Mouse (Mus musculus) liver, adult 2 months (tissue): Measurements from ENCODE around the gene Zkscan1. TPM values are rescaled to one million over a fixed set of nuclear protein-coding genes. Genes with fewer than 3 reads are reported as not detected.

ENCODE experiments used
- DNase-seq: peaks from one replicate; pipeline ENCODE4 v3.0.0-alpha.2; 2011; ENCODE audit warnings: low read depth, low spot score; ENCODE audit errors: extremely low read depth
- H3K27ac ChIP-seq: fragments of 200-500 bp; replicated peaks from 2 replicates; pipeline ENCODE4 v1.5.1; 2012; ENCODE audit warnings: low read depth, mild to moderate bottlenecking, control low read depth, inconsistent platforms, low read length; ENCODE audit not compliant: insufficient read depth
- H3K27me3 ChIP-seq: fragments of 200-500 bp; 2 replicates; pipeline ENCODE4 v1.6.1; 2012; ENCODE audit warnings: mild to moderate bottlenecking, moderate library complexity, low read length, inconsistent platforms; ENCODE audit not compliant: control insufficient read depth, insufficient read depth
- H3K36me3 ChIP-seq: fragments of 200-500 bp; 2 replicates; pipeline ENCODE4 v1.6.1; 2012; ENCODE audit warnings: low read length, inconsistent platforms; ENCODE audit not compliant: control insufficient read depth, insufficient read depth
- H3K4me1 ChIP-seq: fragments of 200-500 bp; 2 replicates; pipeline ENCODE4 v1.6.1; 2011; ENCODE audit warnings: low read length; ENCODE audit not compliant: control insufficient read depth, insufficient read depth
- H3K4me3 ChIP-seq: fragments of 200-500 bp; 2 replicates; pipeline ENCODE4 v1.5.1; 2011; ENCODE audit warnings: low read depth, mild to moderate bottlenecking, control low read depth, low read length, moderate library complexity; ENCODE audit not compliant: insufficient read depth
- H3K79me2 ChIP-seq: fragments of 200-500 bp; 2 replicates; pipeline ENCODE4 v1.6.1; 2012; ENCODE audit warnings: inconsistent platforms, mild to moderate bottlenecking, low read length, moderate library complexity; ENCODE audit not compliant: control insufficient read depth, insufficient read depth
- H3K9ac ChIP-seq: fragments of 200-500 bp; 2 replicates; pipeline ENCODE4 v1.6.1; 2012; ENCODE audit warnings: low read depth, mild to moderate bottlenecking, control low read depth, inconsistent platforms, low read length
- CTCF ChIP-seq: fragments of 200-500 bp; IDR thresholded peaks from 2 replicates; pipeline ENCODE4 v1.5.1; 2011; ENCODE audit warnings: low read depth, low read length, control low read depth
- POLR2A ChIP-seq: fragments of 200-500 bp; IDR thresholded peaks from 2 replicates; pipeline ENCODE4 v1.6.1; 2011; ENCODE audit warnings: low read length, control low read depth; ENCODE audit not compliant: insufficient read depth; ENCODE audit errors: extremely low read depth
- WGBS: fragments of 180-500 bp; shearing (Covaris S2); methylation state at CpG from one replicate; pipeline ENCODE4 v1.1.7; 2018; 5-methylcytosine and 5-hydroxymethylcytosine counted together
- polyA plus RNA-seq: library from polyadenylated mRNA; depleted of rRNA; stranded (reverse); fragments of >200 nt; gene quantifications from 2 replicates; pipeline ENCODE4 v1.2.3, GENCODE M21; 2012
- total RNA-seq: library from RNA; depleted of rRNA; stranded (reverse); fragments of >200 nt; gene quantifications from 2 replicates; pipeline ENCODE4 v1.2.3, GENCODE M21; 2014

Zkscan1 gene
- total and polyA plus RNA-seq, 2 experiments: 3.1 to 24.3 TPM

DNA sequence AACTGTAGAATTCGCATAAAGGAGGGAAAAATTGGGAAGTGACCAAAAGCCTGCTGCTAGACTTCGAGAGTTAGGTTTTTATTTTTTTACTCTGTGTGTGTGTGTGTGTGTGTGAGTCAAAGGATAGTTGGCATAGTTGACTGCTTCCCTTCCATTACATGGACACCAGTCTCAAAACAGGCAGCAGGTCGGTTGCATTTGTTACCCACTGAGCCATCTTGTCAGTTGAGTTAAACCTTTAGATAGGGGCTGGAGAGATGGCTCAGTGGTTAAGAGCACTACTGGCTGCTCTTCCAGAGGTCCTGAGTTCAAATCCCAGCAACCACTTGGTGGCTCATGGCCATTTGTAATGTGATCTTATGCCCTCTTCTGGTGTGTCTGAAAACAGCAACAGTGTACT lies 33.2 kb downstream of the Zkscan1 start:
- no peak for TF ChIP-seq POLR2A
- TF ChIP-seq CTCF: no peak
- WGBS: 39% methylated on average over 3 of the region's 3 CpGs
- no peaks in the 10 kb centered on the region; the same call in 1 of the 2 replicates for H3K79me2 ChIP-seq
- no peak for DNase-seq
- H3K4me3 ChIP-seq: no peak overlapping the region; the same call in 1 of the 2 replicates
- peaks cover 11% of the 10 kb centered on the region for H3K4me1 ChIP-seq
- peaks cover 4% of the 10 kb centered on the region for H3K36me3 ChIP-seq
- no peak overlapping the region for H3K9ac ChIP-seq
- no peaks in the 10 kb centered on the region for H3K27me3 ChIP-seq
- H3K27ac ChIP-seq: no peak overlapping the region

DNA sequence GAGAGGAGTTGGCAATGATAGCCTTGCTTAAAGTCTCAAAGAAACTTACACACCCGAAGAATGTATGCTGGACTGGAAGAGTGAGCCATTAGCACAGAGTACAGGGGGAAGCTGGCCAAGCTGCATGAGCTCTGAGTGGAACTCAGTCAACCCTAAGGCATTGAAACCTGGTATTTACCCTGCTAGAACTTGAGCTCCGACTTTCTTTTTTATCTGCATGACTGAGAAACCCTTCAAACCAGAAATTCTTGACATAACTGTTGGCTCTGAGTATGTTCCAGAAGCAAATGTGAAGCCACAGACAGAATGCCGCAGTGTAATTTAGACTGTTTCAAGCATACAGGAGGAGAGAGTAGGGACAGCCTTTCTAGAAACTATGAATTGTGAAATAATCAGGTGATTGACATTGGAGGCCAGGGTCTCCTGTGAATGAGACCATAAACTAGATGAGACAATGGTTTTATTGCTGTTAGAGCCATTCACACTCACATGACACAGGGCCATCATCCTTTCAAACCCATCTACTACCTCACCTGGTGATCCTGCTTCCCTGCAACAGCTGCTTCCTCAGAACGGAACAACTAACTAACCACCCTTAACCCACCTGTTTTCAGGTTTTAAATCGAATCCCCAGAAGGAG lies 47.7 kb downstream of the Zkscan1 start:
- DNase-seq: no peak
- Histone ChIP-seq H3K36me3 (peaks cover 47% of the 10 kb centered on the region), H3K27me3 (no peaks in the 10 kb centered on the region), H3K79me2 (no peaks in the 10 kb centered on the region), H3K4me3 (no peak overlapping the region), H3K4me1 (no peaks in the 10 kb centered on the region), H3K27ac (no peak overlapping the region), H3K9ac (no peak overlapping the region)
- TF ChIP-seq POLR2A (no peak), CTCF (no peak)
- 92% methylated on average over 5 of the region's 5 CpGs for WGBS

DNA sequence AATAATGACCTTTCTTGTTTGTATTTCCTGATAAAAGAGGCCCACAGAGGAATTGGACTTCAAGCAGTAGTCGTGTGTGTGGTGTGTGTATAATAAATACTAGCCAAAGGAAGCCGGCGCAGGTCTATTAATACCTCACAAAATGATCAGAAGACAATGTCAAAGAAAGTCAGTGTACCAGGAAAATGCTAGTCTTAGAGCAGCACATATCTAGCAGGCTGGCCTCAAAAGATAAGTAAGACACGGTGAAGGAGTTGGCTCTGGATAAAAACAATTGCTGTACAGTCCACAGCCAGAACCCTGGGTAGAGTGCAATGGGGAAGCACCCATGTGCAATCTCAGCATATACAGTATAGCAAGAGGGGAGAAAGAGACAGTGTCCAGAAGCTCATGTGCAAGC lies 52.4 kb downstream of the Zkscan1 start:
- no peak overlapping the region for H3K27ac ChIP-seq
- no peaks in the 10 kb centered on the region for H3K79me2 ChIP-seq
- DNase-seq: no peak
- H3K4me1 ChIP-seq: no peaks in the 10 kb centered on the region
- 20% methylated on average over 4 of the region's 4 CpGs for WGBS
- H3K36me3 ChIP-seq: peaks cover 17% of the 10 kb centered on the region
- TF ChIP-seq POLR2A (no peak), CTCF (no peak)
- H3K9ac ChIP-seq: no peak overlapping the region
- H3K27me3 ChIP-seq: no peaks in the 10 kb centered on the region
- no peak overlapping the region for H3K4me3 ChIP-seq

DNA sequence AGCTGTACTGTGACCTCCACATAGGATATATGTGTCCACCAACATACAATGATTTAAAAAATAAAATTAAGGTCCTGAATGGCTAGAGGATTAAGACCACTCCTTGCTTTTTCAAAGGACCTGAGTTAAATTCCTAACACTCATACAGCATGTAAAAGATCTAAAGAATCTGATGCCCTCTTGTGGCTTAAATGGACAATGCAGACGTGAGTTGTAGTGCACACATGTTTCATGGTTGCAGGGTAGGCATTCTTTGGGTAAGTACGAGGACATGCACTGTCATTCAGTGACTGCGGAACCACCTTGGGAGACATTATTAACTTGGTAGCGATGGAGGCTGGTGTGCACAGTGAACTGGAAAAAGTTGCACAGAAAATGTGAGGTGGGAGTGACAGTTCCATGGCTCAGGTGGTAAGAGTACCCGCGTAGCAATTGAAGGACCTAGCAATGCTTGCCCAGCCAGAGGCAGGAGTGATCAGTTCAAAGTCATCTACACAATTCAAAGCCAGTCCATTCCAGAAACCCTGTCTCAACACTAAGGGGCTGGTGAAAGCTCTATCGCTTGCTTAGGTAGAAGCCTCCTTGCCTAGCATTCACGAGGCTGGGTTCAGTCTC lies 53.2 kb downstream of the Zkscan1 start:
- Histone ChIP-seq H3K27me3 (no peaks in the 10 kb centered on the region), H3K27ac (no peak overlapping the region), H3K9ac (no peak overlapping the region), H3K79me2 (no peaks in the 10 kb centered on the region), H3K4me3 (no peak overlapping the region), H3K4me1 (no peaks in the 10 kb centered on the region), H3K36me3 (peaks cover 9% of the 10 kb centered on the region; the same call in 1 of the 2 replicates)
- peak; percentile 58 for DNase-seq
- 55% methylated on average over 8 of the region's 8 CpGs for WGBS
- no peak for TF ChIP-seq POLR2A
- peak; percentile 58 for TF ChIP-seq CTCF

DNA sequence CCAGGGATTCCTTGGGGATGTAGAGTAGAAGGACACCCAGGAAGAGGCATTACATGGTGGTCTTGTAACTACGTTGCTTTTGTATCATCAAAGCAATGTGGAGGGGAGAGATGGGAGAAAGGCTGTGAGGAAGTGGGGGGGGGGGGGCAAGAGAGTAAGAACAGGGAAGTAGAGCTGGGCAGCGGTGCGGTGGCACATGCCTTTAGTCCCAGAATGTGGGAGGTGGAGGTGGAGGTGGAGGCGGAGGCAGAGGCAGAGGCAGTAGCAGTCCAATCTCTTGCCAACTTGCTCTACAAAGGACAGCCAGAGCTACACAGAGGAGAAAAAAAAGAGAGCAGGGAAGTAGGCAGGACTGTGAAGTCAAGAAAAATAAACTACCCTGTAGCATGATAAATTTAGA lies 53.7 kb downstream of the Zkscan1 start:
- peaks cover 6% of the 10 kb centered on the region; the same call in 1 of the 2 replicates for H3K36me3 ChIP-seq
- WGBS: 65% methylated on average over 4 of the region's 4 CpGs

DNA sequence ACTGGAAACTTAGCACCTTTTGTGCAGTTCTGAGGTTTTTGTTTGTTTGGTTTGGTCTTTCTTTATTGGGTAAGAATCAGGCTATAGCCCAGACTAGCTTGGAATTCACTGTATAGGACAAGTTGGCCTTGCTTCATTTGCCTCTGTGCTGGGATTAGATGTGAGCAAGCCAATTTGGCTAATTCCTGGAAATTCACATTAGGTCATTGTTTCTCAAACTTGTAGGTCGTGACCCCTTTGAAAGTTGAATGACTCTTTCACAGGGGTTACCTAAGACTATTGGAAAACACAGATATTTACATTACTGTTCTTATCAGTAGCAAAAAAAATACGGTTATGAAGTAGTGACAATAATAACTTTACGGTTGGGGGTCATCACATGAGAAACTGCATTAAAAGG lies 69.5 kb downstream of the Zkscan1 start:
- WGBS: 9% methylated on average over 3 of the region's 3 CpGs
- Histone ChIP-seq H3K27ac (no peak overlapping the region), H3K4me1 (peaks cover 9% of the 10 kb centered on the region; the same call in 1 of the 2 replicates), H3K9ac (no peak overlapping the region), H3K79me2 (no peaks in the 10 kb centered on the region), H3K36me3 (peaks cover 21% of the 10 kb centered on the region), H3K27me3 (no peaks in the 10 kb centered on the region), H3K4me3 (no peak overlapping the region; the same call in 1 of the 2 replicates)
- TF ChIP-seq POLR2A: no peak
- no peak for TF ChIP-seq CTCF
- peak; percentile 88 for DNase-seq

More for the DNA sequence above, 53.7 kb downstream of the Zkscan1 start:
- no peak overlapping the region for H3K4me3 ChIP-seq
- H3K9ac ChIP-seq: no peak overlapping the region
- no peaks in the 10 kb centered on the region for H3K27me3 ChIP-seq
- TF ChIP-seq CTCF (no peak), POLR2A (no peak)
- DNase-seq: no peak
- no peaks in the 10 kb centered on the region for H3K79me2 ChIP-seq
- no peaks in the 10 kb centered on the region for H3K4me1 ChIP-seq
- no peak overlapping the region for H3K27ac ChIP-seq
